Mouse (Mus musculus): ENCODE measurements around the gene Grin2a.

GRCm38 (mm10) chr16:9992773-9993221, 2.6 kb downstream of the Grin2a start:
- TF ChIP-seq CTCF (IDR thresholded peaks at IDR 0.05; ENCODE audit: low read depth, low read length): no peak
- TF ChIP-seq POLR2A (IDR thresholded peaks at IDR 0.05; ENCODE audit: extremely low read depth, insufficient read depth, low read length): no peak

Measured in liver, adult 2 months (tissue).